Mouse (Mus musculus): ENCODE results near the gene Cxcl15. TPM values are rescaled to one million over a fixed set of nuclear protein-coding genes. Genes with fewer than 3 reads are reported as not detected.

Cxcl15 gene
- polyA plus RNA-seq, 1 experiment: not detected

Other genes with a start within 250 kb of the Cxcl15 start
- gene 5830473C10Rik, start 233.4 kb upstream of the Cxcl15 start, polyA plus RNA-seq (2012; fragmentation: generic; extraction: Trizol): not detected
- not detected for gene Rassf6, start 153.9 kb upstream of the Cxcl15 start, polyA plus RNA-seq (2012; fragmentation: generic; extraction: Trizol)
- 0.06 TPM for gene Cxcl5, start 35.2 kb upstream of the Cxcl15 start, polyA plus RNA-seq (2012; fragmentation: generic; extraction: Trizol)
- 0.08 TPM for gene Ppbp, start 26.0 kb upstream of the Cxcl15 start, polyA plus RNA-seq (2012; fragmentation: generic; extraction: Trizol)
- gene Pf4, start 22.1 kb upstream of the Cxcl15 start, polyA plus RNA-seq (2012; fragmentation: generic; extraction: Trizol): not detected
- gene Cxcl3, start 8.4 kb upstream of the Cxcl15 start, polyA plus RNA-seq (2012; fragmentation: generic; extraction: Trizol): not detected
- 0.90 TPM for gene Cxcl1, start 96.7 kb downstream of the Cxcl15 start, polyA plus RNA-seq (2012; fragmentation: generic; extraction: Trizol)
- not detected for gene Cxcl2, start 109.3 kb downstream of the Cxcl15 start, polyA plus RNA-seq (2012; fragmentation: generic; extraction: Trizol)
- 11.9 TPM for gene Mthfd2l, start 136.6 kb downstream of the Cxcl15 start, polyA plus RNA-seq (2012; fragmentation: generic; extraction: Trizol)
- gene Epgn, start 232.9 kb downstream of the Cxcl15 start, polyA plus RNA-seq (2012; fragmentation: generic; extraction: Trizol): 0.08 TPM